In genomic region chr11:35976482-35976881, GRCm38 (mm10) we compare ENCODE assay signal across 9 mouse cellular contexts. TPM values are rescaled to one million over a fixed set of nuclear protein-coding genes. Genes with fewer than 3 reads are reported as not detected.
DNase-seq lines count a peak whose midpoint lies in the region; ATAC-seq and TF ChIP-seq lines count a peak whose summit lies in the region.
"Had no signal": no experiment of that assay in that cellular context is flagged by ENCODE, and none has a peak within 500 bp of the region (broad histone marks: within the 10 kb centered on the region; RNA-seq: fewer than 3 reads in every experiment).

No protein-coding gene starts in this region.

- peaks cover 11% of the 10 kb centered on the region for H3K36me3 ChIP-seq in E14TG2a.4 (ENCODE audit: insufficient read depth, low read length)
- no peaks in the 10 kb centered on the region for H3K36me3 ChIP-seq in forebrain, postnatal 0 days (ENCODE audit: insufficient read depth)
- H3K36me3 ChIP-seq in heart, embryonic 10.5 days: no peaks in the 10 kb centered on the region
- H3K36me3 ChIP-seq in liver, postnatal 0 days (replicated peaks; ENCODE audit: insufficient read depth, low read length): no peaks in the 10 kb centered on the region

- H3K27ac ChIP-seq in forebrain, postnatal 0 days (ENCODE audit: low read depth, low read length): no peak overlapping the region
- no peak overlapping the region for H3K27ac ChIP-seq in heart, embryonic 10.5 days
- H3K27ac ChIP-seq in liver, postnatal 0 days (ENCODE audit: low read depth): no peak overlapping the region

- WGBS in forebrain, postnatal 0 days: 15% methylated on average over 6 of the region's 6 CpGs
- WGBS in heart, embryonic 10.5 days: 54% methylated on average over 6 of the region's 6 CpGs
- WGBS in liver, postnatal 0 days (ENCODE audit: insufficient replicate concordance): 67% methylated on average over 6 of the region's 6 CpGs

- ATAC-seq in forebrain, postnatal 0 days: peak; percentile 61
- ATAC-seq in liver, postnatal 0 days: no peak

- H3K4me3 ChIP-seq in E14TG2a.4 (replicated peaks; ENCODE audit: low read length): 0 out of 2 replicates have a peak overlapping the region, but pooled peaks have one; percentile 11
- no peak overlapping the region for H3K4me3 ChIP-seq in forebrain, postnatal 0 days (ENCODE audit: low read depth, low read length)
- H3K4me3 ChIP-seq in heart, embryonic 10.5 days: no peak overlapping the region
- no peak overlapping the region for H3K4me3 ChIP-seq in liver, postnatal 0 days (ENCODE audit: low read depth, low read length)
- H3K4me3 ChIP-seq: myocyte had no signal

- no peak for TF ChIP-seq CTCF in E14TG2a.4 (conservative IDR thresholded peaks at IDR 0.05; ENCODE audit: low read length)
- no peak for TF ChIP-seq CTCF in forebrain, postnatal 0 days (IDR thresholded peaks at IDR 0.05; ENCODE audit: low read depth)
- no peak for TF ChIP-seq CTCF in liver, postnatal 0 days (IDR thresholded peaks at IDR 0.05; ENCODE audit: low read depth)

- TF ChIP-seq EP300 in liver, postnatal 0 days (IDR thresholded peaks at IDR 0.05; ENCODE audit: low read depth): no peak

- H3K9me3 ChIP-seq in E14TG2a.4 (ENCODE audit: low read length): no peaks in the 10 kb centered on the region
- H3K9me3 ChIP-seq in forebrain, postnatal 0 days (ENCODE audit: low read length): no peaks in the 10 kb centered on the region
- no peaks in the 10 kb centered on the region for H3K9me3 ChIP-seq in heart, embryonic 10.5 days
- H3K9me3 ChIP-seq in liver, postnatal 0 days (ENCODE audit: low read length): no peaks in the 10 kb centered on the region

- H3K4me2 ChIP-seq in forebrain, postnatal 0 days (ENCODE audit: low read depth): peak overlapping the region; percentile 79
- H3K4me2 ChIP-seq in liver, postnatal 0 days (ENCODE audit: low read depth, low read length): no peak overlapping the region

- H3K4me1 ChIP-seq in E14TG2a.4 (replicated peaks; ENCODE audit: low read depth, low read length): peaks cover 85% of the 10 kb centered on the region
- peaks cover 24% of the 10 kb centered on the region for H3K4me1 ChIP-seq in forebrain, postnatal 0 days (ENCODE audit: insufficient read depth)
- H3K4me1 ChIP-seq in heart, embryonic 10.5 days: peaks cover 40% of the 10 kb centered on the region
- peaks cover 4% of the 10 kb centered on the region; the same call in 1 of the 2 replicates for H3K4me1 ChIP-seq in liver, postnatal 0 days (ENCODE audit: insufficient read depth)

- DNase-seq in cerebellum, adult 11-12 months: peak; percentile 40
- DNase-seq in cerebellum, adult 9-10 months: no peak
- peak; percentile 58 for DNase-seq in forebrain, postnatal 0 days
- DNase-seq in layer of hippocampus, adult 8-10 months (ENCODE audit: low spot score in 2 of 2): peak; percentile 51 to 66
- DNase-seq in heart, adult 18-20 months: no peak
- DNase-seq in heart, embryonic 10.5 days (ENCODE audit: low spot score): no peak
- no peak for DNase-seq in liver, postnatal 0 days

- H3K27me3 ChIP-seq in E14TG2a.4 (ENCODE audit: insufficient read depth, low read length): peaks cover 27% of the 10 kb centered on the region
- H3K27me3 ChIP-seq in forebrain, postnatal 0 days (ENCODE audit: insufficient read depth, low read length): no peaks in the 10 kb centered on the region
- peaks cover 65% of the 10 kb centered on the region for H3K27me3 ChIP-seq in heart, embryonic 10.5 days (ENCODE audit: insufficient read depth, poor library complexity, severe bottlenecking)
- H3K27me3 ChIP-seq in liver, postnatal 0 days (ENCODE audit: insufficient read depth, low read length): peaks cover 11% of the 10 kb centered on the region

- H3K9ac ChIP-seq in forebrain, postnatal 0 days: no peak overlapping the region
- H3K9ac ChIP-seq in liver, postnatal 0 days (replicated peaks): no peak overlapping the region

RNA-seq across cellular contexts. Expression of gene Wwc1, which starts 3.8 kb away (rescaled TPM):
- total RNA-seq in forebrain, postnatal 0 days (2014; rRNA removed): 21.1 and 21.2 TPM in 2 replicates
- 13.2 and 13.8 TPM in 2 replicates for polyA plus RNA-seq in forebrain, postnatal 0 days (2015; fragmentation: Nextera tagmentation; extraction: Ambion mirVana)
- 10 to 100 TPM; 79.1 to 98.9 (median 90.3) TPM for total RNA-seq in layer of hippocampus, adult 8-10 months (2022)
- total RNA-seq in heart, adult 18-20 months (2021): 1 to 10 TPM; 1.4 to 2.0 TPM
- 3.0 and 3.9 TPM in 2 replicates for polyA plus RNA-seq in heart, embryonic 10.5 days (2016; fragmentation: Nextera tagmentation; extraction: Ambion mirVana)
- polyA plus RNA-seq in liver, postnatal 0 days (2015; fragmentation: Nextera tagmentation; extraction: Ambion mirVana): 4.7 and 6.3 TPM in 2 replicates

Comparison
In these comparisons a context has a peak if more than half of its experiments do, and no peak if none do; other contexts are left out.
1. DNase-seq: peak in cerebellum, adult 11-12 months (single experiment), forebrain, postnatal 0 days (single experiment) and layer of hippocampus, adult 8-10 months (2 of 2); none in cerebellum, adult 9-10 months (single experiment), heart, adult 18-20 months (0 of 2), heart, embryonic 10.5 days (single experiment) and liver, postnatal 0 days (single experiment).